Mouse (Mus musculus) 416B (cell line): ENCODE measurements at regions not wholly inside any gene's neighbourhood (a gene's known extent, or its start where the extent isn't known, plus 50 kb on each side); places are given as distances from the start of the nearest gene placed in this dataset.
"Not testable (repeated sequence)": the region's sequence is repeated elsewhere in the genome, so short reads cannot be mapped to it uniquely, and the experiment has no call there.

ENCODE experiments used
- DNase-seq: peaks from one replicate; pipeline ENCODE4 v3.0.0; 2011; ENCODE audit warnings: low read depth

DNA sequence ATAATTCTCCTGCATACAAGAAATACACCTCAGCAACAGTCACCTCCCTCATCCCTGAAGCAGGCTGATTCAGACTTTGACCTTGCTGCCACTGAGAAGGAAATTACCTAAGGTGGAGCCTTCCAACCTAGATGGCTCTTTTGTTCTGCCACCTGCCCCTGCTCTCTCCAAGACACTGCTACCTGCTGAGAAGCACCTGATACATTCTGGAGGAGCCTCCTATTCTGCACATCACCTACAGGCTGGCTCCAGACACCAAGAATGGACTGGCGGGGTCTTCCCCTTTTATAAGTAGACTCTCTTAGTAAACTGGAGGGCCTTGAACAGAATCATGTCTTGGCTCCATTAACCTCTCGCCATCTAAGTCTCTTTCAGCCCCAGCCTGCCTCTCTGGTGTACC is 1149.5 kb upstream of the 2610301B20Rik start:
- not testable (repeated sequence) for DNase-seq

DNA sequence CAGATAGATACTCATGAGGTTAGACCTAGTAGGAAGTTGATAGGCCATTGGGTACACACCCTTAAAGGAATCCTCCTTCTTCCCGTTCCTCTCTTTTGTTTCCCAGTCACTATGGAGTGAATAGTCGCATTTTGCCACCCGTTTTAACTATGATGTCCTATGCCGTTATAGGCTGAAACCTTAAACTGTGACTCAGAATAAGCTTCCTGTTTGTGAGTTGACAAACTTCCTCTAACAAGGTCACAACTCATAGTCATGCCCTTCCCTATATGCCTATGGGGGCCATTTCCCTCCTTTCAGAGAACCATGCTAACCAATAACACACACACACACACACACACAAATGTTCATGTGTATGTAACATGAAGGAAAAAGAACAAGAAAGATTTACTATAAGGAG is 1136.6 kb upstream of the 2610301B20Rik start:
- DNase-seq = peak; percentile 87

DNA sequence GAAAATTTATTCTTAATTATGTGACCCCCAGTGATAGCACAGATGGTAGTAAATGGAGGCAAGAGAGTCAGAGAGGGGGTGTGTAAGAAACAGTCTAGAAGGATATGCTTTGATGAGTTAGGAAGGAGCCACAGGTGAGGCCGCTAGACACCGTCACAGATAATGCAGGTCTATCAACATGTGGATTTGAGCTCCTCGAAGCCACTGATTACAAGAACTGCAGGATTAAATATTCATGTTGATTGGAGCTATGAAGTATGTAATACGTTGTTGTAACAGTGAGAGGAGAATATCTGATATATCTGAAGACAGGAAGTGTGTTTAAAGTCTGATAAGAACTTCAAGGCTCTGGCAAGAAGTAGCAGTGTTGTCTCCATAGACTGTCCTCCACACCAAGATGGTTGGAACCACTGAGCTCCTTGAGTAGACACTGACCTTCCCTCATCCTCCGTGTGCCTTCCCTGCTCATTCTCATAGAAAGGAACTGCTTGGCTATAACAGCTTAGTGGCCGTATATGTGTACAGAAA is 1126.8 kb upstream of the 2610301B20Rik start:
- DNase-seq = peak; percentile 96

DNA sequence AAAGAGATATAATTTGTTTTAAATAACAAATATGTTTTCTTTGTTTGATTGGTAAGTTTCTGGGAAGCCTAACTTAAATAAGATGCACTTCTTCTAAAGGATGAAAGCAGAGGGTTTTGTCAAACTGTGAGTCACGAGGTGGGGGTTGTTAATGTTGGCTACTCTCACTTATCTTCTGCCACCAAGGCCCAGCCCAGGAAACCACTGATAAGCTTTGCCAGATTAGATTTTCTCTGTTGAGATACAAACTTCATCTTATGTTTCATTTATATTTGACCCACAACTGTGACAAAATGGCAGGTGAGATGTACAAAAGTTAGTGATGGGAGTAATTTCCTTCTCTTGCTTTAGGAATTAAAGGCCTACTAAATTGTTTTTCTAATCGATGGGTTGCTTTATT is 1126.2 kb upstream of the 2610301B20Rik start:
- peak; percentile 98 for DNase-seq

DNA sequence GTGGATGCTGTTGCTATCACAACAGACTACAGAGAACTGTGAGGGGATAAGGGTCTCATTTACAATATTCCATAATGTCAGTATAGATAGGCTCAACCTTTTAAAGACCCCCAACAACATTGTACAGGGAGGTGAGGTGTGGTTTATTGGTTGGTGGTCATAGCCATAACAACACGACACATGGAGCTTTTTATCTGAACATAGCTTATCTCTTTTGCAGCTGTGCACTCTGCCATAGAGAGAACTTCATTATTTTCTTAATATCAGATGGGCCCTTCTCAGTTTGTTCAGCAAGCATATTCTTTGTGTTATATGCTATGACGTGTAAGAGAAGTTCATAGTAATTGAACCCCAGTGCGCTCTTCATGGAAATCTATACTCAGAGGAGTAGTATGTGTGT is 1124.4 kb upstream of the 2610301B20Rik start:
- no peak for DNase-seq

DNA sequence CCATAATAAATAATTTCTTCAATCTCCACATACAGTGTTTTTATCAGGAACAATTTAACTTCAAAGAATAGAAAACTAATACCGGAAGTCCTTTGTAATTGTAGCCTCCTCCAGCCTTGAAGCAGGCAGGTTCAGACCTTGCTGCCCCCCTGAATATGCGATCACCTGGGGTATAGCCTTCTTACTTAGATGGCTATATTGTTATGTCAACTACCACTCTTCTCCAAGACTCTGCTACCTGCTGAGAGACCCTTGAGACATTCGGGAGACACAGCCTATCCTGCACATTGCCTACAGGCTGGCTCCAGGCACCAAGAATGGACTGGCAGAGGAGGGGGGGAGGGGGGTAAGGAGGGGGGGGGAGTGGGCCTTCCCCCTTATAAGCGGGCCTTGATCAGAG is 1123.9 kb upstream of the 2610301B20Rik start:
- DNase-seq = no peak

DNA sequence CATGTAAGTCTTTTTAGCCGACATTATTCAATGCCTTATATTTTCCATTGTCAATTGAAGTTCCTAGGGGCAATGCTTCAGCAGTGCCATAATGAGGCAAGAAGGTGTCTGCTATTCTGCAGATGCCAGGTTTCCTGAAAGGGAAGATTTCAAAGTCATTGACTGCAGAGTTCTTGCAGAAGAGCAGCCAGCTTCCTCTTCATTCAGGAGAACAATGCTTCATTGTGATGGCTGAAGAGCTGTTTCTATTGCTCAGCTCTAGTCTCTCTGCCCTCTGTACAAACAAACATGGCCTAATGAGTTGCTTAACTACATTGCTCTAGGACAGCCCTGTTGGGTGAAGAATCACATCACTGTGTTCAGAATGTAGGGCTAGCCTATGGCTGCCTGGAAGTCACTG is 1111.0 kb upstream of the 2610301B20Rik start:
- no peak for DNase-seq

DNA sequence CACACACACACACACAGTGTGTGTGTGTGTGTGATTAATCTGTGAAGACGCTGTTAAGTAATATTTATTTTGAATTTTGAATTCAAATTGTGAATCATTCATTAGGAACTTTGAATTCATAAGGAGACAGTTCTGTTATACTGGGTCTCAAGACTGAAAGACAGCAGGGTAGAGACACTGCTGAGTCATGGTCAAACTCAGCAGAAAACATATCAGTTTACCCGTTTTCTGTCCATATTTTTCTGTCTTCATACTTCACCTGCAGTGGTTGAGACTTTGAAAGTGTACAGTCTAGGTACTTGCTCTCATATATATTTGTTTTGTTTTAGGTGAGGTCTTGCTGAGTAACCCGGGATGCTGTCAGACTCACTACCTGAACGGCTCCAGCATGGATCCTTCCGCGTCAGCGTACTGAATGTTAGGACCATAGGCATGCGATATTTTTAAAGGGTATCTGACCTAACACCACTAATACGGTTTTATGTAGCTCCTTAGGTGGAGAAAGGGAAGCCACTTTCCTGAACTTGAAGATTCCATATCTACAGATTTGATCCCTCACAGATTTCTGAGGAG is 1104.6 kb upstream of the 2610301B20Rik start:
- DNase-seq = no peak

DNA sequence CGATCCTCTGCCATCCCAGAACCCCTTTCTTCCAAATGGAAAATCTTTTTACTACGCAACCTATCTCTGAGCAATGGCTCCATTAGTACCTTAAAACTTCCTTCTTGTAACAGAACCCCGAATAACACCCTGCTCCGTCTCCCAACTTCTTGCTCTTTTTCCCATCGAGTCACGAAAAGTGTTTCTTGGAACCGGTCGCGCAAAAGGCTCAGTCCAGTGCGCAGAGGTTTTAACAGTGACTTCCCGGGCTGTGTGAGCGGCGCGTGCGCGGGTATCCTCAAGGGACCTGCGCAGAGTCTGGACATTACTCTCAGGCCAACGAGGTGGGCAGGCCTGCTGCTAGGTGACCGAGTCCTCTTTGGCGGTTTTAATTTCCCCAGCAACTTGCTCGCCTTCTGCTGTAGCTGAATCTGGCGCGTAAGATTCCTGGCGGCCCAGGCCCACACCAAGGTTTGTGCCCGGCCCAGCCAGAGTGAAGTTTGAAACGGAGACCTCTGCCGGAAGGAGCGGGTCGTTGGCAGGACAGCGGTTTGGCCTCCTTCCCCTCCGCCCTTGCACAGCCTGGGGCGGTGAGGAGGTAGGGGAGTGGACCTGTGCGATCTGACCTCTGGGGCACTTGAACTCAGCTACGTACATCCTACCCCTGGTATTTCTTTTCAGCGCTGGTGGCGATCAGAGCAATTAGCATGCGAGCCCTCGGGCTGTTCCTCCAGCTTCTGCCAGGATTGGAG is 1103.8 kb upstream of the 2610301B20Rik start:
- peak; percentile 88 for DNase-seq

DNA sequence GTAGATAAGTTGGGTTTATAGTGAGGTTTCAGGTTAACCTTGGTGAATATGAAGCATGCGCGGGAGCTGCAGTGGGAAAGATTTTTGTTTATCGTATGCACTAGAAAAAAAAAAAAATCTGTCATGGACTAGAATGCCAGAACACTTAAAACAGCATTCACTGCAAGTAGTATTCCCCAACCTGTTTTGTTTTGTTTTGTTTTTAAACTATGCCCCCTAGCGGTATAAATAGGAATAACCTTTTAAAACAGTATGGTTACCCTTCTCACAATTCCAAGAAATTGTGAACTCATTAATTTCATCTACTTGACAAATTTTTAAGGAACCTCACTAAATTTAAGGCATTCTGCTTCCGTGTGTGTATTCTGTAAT is 1103.2 kb upstream of the 2610301B20Rik start:
- peak; percentile 91 for DNase-seq

DNA sequence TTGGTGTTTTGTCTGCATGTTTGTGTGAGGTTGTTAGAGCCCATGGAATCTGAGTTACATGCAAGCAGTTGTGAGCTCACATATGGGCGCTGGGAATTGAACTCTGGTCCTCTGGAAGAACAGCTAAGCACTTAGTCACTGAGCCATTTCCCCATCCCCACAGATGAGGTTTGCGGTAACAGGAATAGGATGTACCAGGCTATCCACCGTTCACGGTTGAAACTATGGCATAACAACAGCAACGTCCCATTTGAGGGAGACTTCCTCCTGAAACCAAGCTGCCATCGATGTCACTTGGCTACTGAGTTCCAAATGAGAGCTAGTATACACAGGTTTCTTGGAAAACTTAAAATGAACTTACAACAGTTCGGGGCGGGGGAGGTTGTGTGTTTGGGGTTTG is 1095.9 kb upstream of the 2610301B20Rik start:
- DNase-seq = peak; percentile 45

DNA sequence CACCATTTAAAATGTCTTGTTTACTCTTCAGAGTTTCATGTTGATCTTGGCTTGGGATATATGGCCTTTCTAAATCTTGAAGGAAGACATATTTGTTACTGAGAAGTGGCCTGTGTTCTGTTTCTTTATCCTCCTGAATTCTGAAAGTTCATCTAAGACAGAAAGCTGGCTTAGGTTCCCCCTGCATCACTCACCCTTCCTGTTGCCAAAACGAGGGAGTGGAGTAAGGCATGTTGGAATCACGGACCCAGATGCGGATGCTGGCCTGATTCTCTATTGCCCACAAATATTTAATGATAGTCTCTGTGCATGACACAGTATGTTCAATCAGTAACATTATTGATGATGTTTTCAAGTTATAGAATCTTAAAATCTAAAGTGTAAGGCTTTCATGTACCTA is 1094.7 kb upstream of the 2610301B20Rik start:
- DNase-seq = no peak

DNA sequence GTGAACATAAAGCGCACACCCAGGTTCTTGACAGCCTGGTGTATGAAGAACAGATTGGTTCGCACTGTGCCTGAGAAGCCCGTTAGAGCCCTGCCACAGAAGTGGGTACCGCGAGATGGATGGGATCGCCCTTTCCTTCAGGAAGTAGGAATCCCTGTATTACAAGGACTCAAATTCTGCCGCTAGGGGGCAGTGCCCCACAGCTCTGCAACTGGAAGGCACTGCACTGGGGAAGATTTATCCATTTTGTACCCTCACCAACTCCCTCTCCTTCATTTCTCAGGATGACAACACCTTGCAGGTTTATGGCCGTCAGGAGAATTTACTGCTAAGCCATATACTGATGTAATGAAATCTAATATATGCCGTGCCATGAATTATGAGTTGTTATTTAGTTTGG is 1094.1 kb upstream of the 2610301B20Rik start:
- peak; percentile 63 for DNase-seq

DNA sequence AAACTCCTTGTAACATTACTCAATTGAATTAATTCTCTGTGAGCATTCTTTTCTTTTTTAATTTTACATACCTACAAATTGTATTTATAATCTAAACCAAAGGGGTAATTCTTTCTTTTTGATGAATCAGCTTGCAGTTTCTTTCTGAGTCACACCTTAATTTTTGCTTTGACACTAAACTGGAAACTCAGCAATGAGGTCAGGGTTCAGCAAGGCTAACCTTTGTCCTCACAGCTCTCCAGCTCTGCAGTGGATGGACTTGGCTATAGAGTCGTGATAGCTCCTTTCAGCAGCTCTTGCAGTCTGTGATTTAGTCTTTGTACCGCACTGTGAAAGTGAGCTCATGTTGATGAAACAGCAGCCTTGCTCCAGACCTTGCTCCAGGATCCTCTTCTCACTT is 1093.0 kb upstream of the 2610301B20Rik start:
- DNase-seq = no peak

DNA sequence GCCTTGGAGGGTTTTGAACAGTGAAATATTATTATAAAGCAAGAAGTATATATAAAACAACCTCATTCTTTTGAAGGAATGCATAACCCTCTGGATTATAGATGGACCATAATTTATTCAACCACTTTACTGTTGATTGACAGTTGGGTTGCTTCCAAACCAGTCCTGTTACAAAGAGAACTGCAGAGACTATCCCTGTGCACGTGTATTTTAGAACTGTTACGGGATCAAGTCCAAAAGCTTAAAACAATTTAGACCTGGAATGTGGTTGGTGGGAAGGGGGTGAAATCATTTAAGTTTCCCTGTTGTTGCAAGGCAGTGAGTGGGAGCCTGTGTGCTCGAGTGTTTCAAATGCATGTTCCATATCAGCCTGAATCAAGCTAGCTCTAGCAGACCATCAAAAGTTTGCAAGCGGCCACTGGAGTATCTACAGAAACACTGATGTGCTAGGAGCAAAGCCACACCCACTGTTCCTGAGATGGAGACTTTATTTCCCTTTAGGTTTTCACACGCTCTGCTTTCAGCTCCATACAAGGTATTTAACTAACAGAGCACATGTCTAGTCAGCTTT is 1086.4 kb upstream of the 2610301B20Rik start:
- DNase-seq = no peak

DNA sequence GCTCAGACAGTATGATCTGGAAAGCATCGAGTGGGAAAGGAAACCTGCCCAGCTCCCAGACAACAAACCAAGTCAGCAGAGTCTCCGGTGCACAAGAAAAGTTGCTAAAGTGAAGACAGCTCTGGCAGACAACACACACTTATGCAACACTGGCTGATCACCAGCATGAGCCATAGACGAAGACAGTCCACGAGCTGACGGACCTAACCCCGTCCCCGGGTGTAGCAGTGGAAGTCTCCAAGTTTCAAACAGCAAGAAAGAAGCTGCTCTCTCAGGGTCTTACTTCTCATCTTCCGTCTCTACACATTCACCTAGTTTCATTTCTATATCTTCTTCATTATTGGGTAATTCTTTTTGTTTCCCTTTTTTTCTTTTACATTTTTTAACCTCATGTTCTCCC is 1083.8 kb upstream of the 2610301B20Rik start:
- DNase-seq = no peak
